Mouse (Mus musculus) ovary, postnatal 10 days (tissue): ENCODE data around the gene Cfap77.
A peak's percentile ranks its signal among the peaks of the same experiment; 100 is the strongest.

Experiments
- DNase-seq: peaks from one replicate; pipeline ENCODE4 v3.0.0; 2022; ENCODE audit warnings: low spot score

Gene Cfap77

DNA sequence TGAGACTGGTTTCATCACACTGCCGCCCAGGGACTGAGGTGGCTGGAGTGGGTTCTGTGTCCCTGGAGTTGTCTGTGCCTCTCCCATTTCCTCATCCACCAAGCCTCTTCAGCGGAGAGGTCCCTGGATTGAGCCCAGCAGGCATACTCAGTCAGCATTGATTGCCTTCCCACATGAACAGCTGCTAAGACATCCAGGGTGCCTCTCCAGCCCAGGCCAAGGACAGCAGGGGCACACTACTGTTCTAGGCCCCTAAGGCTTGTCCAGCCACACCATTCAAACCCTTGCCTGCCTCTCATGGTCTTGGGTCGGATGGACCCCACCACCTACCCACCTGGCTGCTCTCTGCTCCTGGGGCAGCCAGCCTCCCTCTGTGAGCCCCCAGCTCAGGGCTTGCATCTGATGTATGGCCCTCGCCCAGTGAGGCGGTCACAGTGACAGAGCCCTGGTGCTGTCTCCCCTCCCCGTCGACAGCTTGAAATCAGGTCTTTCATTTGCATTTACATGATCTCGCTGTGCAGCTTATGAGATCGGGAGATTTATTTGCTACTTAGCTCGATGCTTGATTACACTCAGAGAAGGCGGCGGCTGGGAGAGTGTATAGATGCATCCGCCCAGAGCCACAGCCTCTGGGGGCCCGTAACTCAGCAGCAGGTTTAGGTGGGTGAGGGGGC lies 57.6 kb downstream of the Cfap77 start:
- DNase-seq = no peak

DNA sequence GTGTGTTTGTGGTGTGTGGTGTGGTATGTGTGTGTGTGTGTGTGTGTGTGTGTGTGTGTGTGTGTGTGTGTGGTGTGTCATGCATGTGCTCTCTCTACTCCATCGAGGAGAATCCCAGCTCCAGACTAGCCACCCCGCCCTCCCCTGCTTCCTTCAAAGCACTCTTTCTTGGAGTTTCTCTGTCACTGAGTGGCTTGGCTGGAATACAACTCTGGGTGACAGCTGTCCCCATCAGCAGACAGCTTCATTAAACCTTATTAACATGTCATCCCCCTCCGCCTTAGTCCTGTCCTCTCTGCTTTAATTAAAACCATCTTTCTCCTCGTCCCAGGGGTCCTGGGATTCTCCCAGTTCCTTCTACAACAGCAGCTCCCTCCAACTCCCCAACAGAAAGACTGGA lies 59.4 kb downstream of the Cfap77 start:
- no peak for DNase-seq

DNA sequence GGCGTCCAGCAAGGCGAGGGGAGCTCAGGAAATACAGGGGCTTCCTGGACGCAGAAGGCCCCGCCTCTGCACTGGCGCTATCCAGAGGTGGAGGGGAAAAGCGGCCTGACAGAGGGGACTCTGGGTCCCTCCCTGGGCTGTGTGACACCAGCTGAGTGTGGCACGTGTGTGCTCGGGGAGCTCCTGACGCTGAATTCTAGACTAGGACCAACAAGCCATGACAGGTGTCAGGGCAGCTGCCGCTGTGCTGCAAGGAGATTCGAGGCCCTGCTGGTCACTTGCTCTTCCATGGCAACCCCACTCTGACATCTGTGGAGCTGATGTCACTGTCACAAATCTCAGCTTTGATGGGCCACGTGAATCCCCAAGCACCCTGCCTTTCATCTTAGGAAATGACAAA lies 60.9 kb downstream of the Cfap77 start:
- no peak for DNase-seq

DNA sequence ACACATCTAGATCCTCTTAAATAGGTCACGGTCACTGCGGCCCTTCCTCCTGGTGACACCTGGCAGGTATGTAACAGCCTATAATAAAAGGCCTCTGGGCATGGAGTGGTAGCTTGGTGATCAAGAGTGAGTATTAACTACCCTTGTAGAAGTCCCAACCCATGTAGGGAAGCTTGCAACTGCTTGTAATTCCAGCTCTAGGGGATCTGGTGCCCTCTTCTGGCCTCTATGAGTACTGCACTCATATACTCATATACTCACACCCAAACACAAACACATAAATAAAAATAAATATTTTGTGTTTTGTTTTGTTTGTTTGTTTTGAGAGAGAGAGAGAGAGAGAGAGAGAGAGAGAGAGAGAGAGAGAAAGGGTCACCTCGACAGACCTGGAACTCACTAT lies 66.1 kb downstream of the Cfap77 start:
- DNase-seq = no peak

DNA sequence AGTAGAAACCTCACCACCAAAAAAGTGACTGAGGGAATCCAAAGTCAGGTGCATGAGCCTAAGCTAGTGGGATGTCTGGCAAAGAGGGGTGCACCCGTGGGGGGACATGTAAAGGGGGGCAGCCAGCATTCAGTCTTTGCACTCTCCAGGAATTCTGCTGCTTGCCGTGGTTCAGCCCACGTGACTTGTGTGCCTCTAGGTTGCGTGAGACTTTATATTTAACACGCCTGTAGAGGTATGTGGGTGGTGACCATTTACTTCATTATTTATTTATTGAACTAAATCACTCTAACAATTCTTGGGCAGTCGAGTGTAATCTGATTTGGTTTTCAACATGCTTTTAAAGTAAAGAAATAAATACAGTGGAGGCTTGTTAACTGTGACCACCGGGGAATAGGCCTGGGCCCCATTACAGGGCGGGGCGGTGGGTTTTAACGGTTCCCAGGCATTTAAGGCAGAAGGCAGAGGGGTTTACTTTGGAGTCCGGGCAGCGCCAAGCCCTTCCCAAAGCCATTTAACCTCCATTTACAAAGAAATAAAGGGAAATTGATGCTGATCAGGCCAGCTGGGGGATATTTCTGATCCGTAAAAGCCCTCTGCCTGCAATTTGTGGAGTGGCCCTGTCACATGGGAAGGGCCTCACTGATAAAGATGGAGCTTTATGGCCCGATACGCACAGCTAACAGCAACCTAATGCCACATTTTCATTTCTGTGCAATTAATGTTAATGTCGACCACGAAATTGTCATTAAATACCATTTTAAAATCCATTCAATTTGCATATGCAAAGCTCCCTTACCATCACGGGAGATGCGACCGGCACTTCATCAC lies 74.6 kb downstream of the Cfap77 start:
- no peak for DNase-seq

DNA sequence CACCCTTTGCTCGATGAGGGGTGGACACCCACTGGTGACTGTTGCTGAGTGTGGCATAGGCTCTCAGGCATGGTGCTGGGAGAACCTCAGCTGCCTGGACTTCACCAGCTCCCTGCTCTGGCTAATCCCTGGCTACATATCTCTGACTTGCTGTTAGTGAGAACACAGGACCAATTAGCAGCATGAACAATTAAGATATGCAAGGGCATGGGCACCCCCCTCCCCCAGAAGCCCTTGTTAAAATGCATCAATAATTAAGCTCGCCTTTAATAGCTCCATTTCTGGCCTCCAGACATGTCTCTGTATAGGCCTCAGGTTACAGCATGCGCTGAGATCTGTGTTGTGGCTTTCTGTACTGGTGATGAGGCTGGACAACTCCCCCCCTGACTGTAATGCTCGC lies 76.4 kb downstream of the Cfap77 start:
- no peak for DNase-seq

DNA sequence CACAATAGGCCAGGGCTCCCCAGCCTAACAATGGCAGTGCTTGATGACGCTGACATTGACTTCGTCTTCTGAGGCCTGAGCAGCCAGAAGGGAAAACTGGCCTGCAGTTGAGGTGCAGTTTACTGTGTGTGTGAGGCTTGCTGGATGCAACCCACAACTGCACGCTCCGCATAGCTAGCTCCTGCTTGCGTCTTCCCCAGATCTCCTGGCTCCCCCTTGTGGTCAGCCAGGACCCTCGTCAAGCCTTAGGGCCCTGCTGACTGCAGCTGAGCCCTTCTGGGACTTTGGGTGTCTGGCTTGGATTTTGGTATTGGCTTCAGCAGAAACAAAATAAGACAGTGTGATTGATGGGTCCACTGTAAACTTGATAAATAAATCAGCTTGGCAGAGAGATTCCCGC lies 78.2 kb downstream of the Cfap77 start:
- DNase-seq = peak; percentile 42

DNA sequence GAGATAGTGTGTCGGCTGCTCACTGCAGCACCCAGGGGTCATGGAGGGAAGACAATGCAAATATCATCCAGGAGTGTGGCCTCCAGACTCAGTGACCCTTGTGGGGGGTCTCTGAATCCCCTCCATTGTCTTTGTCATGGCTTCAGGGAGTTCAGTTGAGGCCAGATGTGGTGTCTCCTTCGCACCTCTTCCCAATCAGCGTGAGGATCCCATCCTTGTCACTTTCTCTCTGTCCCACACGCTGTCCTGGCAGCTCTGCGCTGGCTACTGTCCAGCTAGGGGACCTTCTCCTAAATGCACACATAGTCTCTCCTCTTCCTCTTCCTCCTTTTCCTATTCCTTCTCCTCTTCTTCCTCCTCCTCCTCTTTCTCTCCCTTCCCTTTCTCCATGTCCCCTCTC lies 79.3 kb downstream of the Cfap77 start:
- DNase-seq = no peak

DNA sequence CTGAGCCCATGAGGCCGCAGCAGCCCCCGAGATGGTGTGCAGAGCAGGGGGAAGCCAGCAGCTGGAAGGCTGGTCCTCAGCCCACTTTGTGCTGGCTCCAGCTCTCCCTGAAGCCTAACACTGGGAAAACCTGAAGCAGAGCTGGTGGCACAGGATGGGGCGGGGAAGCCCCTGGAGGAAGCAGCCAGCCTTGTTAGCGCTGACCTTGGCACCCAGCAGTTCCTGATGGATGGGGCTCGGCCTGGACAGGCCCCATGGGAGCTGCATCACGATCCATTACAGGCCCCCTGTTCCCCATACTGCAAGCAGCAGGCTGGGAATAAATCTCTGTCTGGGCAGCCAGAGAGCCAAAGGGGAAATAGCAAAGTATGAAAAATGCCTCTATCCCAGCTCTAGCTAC lies 80.3 kb downstream of the Cfap77 start:
- DNase-seq = no peak

DNA sequence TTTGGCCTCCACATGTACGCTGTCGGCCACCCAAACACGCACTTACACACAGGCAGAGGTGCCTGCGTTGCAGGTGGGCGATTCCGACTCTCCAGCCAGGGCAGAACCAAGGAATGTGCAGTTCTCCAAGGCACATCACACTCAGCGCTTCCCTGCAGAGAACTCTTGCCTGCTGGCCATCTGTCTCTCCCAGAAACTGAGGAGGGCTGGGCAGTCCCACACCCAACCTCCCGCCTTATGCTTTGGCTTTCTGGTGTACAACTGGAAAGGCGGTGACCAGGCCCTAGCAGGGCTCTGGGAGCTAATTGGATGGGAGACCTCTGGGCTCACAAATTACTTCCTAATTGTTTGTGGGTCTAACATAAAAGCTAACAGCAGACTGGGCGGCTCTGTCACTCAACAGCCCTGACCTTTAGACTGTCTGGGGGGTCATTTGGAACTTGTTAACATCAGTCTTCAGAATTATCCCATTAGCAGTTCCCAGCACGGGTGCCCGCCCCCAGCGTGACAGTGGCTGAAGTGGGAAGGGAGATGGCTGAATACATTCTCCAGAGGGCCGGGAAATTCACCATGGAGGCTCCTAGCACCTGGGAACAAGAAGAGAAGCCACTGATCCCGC lies 80.9 kb downstream of the Cfap77 start:
- no peak for DNase-seq

DNA sequence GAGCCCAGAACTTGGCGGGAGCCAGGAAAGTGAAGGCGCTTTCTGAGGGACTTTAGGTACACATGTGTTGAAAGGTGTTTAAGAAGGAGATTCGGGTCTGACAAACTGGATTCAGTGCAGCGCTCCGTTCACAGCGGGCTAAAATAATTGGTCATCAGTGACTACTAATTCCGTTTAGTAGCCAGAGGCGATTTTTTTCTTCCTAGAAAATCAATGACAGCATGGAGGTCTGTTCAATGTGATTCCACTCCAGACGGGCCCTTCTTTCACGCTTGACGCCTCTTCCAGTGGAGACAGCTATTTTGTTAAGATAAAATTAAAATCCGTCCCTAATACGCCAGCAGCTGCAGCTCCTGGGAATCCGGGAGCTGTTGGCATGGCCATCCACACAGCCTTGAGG lies 84.4 kb downstream of the Cfap77 start:
- DNase-seq = no peak

DNA sequence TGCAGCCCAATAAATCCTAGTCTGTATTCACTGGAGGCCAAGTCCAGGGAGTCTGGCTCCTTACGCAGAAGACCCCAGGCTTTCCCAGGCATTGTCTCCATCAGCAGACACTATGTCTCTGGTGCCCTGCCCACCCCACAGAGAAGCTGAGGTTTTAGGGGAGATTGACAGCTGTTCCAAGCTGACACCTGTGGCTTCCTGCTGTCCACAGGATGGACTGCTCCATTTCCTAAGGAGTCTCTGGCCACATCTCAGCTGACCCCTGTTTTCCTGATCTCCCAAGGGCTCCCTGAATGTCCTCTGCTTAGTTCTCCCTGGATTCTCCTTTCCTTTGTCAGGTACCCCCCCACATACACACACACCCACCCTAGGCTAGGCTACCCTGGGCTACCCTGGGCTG lies 86.6 kb downstream of the Cfap77 start:
- no peak for DNase-seq

DNA sequence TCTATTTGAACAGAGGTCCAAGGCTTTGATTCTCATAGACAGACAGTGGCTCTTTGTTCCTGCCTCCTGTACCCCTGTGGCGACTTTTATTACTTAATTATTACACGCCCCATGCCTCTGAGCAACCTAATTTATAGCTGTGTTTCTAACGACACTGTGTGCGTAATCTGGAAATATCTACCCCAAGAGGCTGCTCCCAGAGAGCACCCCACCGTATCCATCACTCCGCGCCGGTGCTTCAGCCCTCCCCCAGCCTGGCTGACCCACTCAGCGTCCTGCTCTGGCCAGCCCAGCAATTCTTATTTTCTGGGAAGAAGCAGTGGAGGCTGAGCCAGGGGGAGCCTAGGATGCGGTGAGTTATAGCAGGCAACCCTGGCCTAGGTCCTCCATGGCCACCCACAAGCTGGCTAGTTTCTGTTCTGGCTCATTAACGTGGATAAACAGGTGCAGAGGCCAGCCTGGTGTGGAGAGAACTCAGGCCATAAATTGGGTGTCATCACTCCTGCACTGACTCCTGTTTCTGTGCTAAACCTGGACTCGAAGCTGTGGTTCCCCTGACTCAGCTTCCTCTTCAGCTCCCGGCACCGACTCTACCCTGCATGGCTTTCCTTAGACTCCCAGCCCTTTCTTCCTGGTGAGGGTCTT lies 88.6 kb downstream of the Cfap77 start:
- no peak for DNase-seq

DNA sequence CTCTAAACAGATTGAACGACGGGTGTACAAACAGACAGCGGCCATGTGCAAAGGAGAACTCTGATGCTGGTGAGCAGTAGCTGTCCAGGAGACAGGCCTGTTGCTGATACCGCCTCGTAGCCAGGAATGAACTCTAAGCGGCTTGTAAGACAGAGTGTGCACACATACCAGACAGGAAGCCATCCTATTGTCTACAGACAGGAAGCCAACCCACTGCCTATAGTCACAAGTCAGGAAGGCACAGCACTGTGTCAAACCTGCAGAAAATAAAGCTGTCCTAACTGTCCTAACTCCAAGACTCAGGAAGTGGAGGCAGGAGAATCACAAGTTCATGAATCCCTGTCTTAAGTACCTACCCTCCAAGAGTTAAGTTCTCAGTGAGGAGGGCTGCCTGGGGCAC lies 91.3 kb downstream of the Cfap77 start:
- no peak for DNase-seq

DNA sequence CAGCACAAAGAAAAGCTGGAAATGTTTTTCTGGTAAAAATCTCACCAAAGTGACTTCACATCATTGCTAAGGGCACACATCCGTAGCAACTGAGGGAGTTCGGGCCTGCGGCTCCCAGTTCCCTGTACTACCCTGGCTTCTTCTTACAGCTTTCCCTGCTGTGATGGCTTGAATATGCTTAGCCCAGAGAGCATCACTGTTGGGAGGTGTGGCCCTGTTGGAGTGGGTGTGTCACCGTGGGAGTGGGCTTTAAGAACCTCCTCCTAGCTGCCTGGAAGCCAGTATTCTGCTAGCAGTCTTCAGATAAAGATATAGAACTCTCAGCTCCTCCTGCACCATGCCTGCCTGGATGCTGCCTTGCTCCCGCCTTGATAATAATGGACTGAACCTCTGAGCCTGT lies 93.2 kb downstream of the Cfap77 start:
- no peak for DNase-seq

DNA sequence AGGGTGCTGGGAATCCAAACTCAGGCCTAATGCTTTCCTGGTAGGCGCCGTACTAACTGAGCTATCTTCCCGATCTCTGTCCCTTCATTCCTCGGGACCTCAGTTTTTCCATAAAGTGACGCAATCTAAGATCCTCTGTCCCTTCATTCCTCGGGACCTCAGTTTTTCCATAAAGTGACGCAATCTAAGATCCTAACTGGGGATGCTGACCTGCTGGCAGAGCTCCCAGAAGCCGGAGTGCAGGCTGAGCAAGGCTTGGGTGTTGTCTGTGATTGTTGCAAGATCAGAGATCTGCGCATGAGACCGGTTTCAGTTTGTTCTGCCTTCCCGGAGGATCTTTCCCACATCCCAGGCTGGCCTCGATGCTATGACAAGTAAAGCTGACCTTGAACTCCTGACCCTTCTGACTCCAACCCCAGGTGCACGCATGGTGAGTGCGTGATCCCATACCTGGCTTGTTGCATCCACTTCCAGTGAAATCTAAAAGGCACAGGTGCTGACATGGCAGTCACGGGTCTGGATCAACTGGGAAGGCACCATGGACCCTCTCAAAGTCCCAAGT lies 93.8 kb downstream of the Cfap77 start:
- no peak for DNase-seq

DNA sequence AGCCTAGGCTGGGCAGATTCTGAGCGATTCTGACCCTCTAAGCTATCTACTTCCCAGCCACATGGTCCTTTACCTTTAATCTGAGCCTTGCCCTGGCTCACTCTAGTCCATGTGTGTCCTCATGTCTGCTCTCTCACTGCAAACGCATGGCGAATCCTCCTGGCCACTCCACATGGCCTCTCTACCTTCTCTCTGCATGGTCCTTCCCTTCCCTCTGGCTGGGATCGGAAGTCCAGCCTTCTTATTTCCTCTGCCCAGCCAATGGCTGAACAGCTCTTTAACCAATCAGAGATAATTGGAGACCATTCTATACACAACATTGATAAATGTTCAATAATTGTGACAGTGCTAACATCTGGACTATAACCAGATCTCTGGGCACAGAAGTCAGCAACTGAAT lies 98.0 kb downstream of the Cfap77 start:
- DNase-seq = no peak

DNA sequence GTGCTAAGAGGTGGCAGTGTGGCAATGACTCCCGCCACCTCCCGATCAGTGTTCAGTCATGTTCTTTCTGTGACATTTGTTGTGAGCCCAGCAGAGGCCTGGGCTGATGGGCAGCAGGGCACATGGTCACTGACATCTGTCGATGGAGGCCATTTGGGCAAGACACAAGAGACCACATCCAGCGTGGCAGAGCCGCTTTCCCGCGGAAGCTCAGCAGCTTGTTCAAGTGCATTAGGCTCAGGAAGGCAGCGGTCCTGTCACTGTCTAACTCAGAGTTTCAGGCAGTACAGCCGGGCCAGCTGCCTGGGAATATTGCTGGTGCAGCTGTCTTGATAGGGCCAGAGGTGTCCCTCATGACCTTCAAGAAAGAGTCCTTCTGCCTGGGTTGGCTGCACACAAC lies 100.3 kb downstream of the Cfap77 start:
- DNase-seq = no peak

DNA sequence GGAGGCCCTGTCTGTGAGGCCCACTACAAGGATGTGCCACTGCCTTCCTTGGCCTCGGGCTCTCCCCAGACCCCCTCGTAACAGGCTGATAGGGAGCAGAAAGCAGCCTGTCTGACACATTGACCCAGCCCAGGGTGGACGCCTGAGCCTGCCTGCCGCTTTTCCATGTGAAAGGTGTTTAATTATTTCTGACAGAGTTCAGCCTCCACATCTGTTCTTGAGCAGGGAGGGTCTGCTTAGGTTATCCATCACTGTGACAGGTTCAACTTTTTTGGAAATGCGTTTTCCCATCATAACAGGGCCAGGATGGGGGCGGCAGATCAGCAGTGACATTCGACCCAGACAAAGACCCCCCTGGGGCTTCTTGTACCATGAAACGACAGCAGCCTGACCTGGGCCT lies 101.9 kb downstream of the Cfap77 start:
- no peak for DNase-seq

DNA sequence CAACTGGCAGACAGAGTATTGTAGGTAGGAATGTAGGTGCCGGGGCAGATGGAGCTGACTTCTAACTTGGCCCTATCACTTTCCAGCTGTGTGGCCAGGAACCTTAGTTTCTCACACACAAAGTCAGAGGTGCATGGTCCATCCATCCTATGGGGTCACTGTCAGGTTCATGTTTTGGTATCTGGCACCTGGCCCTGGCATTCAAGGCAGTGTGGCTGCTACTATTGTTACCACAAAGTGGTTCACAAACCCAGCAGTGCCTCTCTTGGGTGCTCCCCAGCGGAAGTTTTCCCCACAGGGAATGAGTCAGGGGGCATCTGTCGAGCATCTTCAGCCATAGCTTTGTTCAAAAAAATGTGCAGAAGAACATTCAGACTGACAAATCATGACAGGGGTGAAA lies 108.6 kb downstream of the Cfap77 start:
- no peak for DNase-seq

DNA sequence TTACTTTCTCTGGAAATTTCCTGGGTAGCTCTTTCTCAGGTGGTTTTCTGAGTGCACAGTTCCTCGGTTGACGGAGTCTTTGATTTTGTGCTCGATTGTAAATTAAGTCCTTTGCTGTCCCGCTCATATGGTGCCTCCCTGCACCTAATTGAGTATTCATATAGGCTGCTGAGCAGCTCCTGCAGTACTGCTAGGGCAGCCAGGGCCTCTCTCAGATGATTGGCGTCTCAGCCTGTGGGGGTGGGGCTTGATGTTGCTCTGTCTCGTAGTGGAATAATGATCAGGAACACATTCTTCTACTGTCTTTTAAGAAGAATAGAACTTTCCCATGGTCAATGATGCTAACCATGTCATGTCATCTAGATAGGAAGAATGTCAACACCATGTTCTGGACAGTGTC lies 109.5 kb downstream of the Cfap77 start:
- no peak for DNase-seq

DNA sequence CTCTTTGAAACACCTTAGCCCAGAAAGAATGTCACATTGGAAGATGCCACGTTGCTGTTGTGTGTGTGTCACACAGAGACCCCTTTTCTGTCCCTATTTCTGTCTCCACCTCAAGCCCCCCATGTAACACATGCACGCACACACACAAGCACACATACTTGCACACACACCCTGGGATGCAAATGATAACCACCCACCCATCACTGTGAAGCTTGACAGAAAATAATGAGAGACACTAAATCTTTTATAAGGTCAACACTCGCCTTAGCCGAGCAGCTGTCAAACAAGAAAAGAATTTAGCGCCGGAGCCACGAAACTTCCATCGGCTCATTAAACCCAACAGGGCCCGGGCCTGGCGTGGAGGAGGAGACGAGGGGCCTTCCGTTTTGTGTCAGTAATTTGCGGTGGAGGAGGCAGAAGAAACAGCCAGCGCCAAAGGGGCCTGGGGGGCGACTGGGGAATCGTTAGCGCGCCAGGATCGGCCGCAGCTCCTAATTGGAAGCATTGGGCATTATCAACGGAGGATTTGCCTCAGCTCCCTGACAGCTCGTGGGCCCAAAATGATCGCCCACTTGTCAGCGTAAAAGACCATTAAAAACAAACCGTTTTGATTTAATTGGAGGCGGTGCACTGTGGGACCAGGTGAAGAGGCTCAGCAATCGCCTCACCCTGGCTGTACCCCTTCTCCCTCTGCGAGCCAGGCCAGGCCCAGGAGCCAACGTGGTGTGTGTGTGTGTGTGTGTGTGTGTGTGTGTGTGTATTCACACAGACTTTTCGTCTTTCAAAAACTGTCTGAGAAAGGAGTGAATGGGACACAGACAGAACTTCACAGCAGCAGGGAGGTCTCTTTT lies 111.0 kb downstream of the Cfap77 start:
- DNase-seq = no peak
